Mouse (Mus musculus): ENCODE results near the gene Olfr78. TPM values are rescaled to one million over a fixed set of nuclear protein-coding genes. Genes with fewer than 3 reads are reported as not detected.

The Olfr78 gene
- polyA plus RNA-seq (2021; fragmentation: Nextera tagmentation): not detected in 2 replicates
- long read RNA-seq, experiment 1: 0 reads
- long read RNA-seq, experiment 2, partial matches to known transcripts: 0 of 2 reads
- long read RNA-seq, experiment 2, other reads (novel, unspliced or antisense): 0 of 2 reads

DNA sequence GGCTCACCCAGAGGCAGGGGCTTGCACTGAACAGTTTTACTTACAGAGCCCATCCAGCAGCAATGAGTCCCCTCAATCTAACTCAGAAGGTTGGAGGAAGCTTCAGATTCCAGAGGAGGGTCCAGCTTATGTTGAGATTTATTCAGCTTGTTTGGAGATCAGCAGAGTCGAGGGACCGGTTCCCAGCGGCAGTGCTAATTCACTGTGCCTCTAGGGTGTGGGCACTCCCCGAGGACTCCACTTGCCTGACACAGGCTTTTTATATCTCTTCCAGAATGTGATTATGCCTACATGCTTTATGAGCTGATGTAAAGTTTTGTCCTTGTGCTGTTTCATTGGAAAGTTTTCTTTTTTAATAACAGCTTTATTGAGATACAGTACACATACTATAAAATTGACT is at the start of gene Olfr78, which contains the start of gene Olfr560:
Olfr78 (minus strand) TSS at position 206 of the 400 bp plus-strand sequence.
Olfr560 (minus strand) TSS at position 101 of the 400 bp plus-strand sequence.

DNA sequence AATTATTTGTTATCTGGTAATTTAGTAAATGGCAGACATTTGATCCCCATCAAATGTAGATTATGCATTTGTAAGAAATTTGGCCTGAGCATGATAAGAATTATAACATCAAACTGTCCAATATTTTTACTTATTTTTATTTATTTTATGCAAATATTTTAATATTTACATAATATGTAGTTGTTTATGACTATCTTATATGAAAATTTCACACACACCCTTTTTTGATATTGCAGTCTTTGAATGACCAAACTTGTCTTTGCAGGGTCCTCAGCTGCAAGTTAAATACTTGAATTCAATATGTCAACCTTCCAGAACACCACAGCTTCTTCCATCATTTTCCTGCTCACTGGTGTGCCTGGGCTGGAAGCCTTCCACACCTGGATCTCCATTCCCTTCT is 43.9 kb upstream of the Olfr78 start, which contains the start of gene Olfr564:
Olfr564 (plus strand) TSS at position 301 of the 400 bp plus-strand sequence.

DNA sequence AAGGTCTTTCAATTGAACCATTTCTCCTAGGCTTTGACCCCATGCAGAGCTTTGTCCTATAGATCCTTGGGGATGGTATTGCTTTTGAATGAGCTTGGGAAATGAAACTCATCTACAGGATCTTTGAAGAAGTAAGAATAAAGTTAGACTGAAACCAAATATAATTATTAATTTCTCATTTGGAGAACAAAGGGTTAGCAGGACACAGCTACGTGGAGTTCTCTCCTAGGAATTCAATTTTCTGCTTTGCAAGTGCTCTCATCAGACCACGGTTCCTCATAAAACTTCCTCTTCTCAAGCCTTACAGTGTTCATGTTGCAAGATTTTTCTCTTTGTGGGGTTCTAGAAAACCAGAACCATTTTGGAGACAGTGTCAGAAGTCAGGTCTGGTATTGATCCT is 11.7 kb upstream of the Olfr78 start, which contains the start of gene Olfr561:
Olfr561 (plus strand) TSS at position 301 of the 400 bp plus-strand sequence.

GRCm38 (mm10) chr7:102727391-102727790 is 31.9 kb downstream of the Olfr78 start, which contains the start of gene Olfr559:
Gene Olfr559 (minus strand): TSS chr7:102727491.

GRCm38 (mm10) chr7:102718970-102719369 is 40.3 kb downstream of the Olfr78 start, which contains the start of gene Olfr33:
Gene Olfr33 (minus strand): TSS chr7:102719070.

GRCm38 (mm10) chr7:102701915-102702314 is 57.4 kb downstream of the Olfr78 start, which contains the start of gene Olfr558:
Gene Olfr558 (plus strand): TSS chr7:102702215.

GRCm38 (mm10) chr7:102695358-102696125 is 63.7 kb downstream of the Olfr78 start, which contains the start of gene Olfr557:
Gene Olfr557 (plus strand): TSS chr7:102695910.

Other genes with a start within 250 kb of the Olfr78 start
- not detected in 2 replicates for gene Olfr547, start 224.7 kb downstream of the Olfr78 start, polyA plus RNA-seq (2021; fragmentation: Nextera tagmentation)
- not detected in 2 replicates for gene Olfr548-ps1, start 218.6 kb downstream of the Olfr78 start, polyA plus RNA-seq (2021; fragmentation: Nextera tagmentation)
- gene Olfr549, start 209.6 kb downstream of the Olfr78 start, polyA plus RNA-seq (2021; fragmentation: Nextera tagmentation): not detected in 2 replicates
- 0.54 and 0.67 TPM in 2 replicates for gene Trim21, start 194.0 kb downstream of the Olfr78 start, polyA plus RNA-seq (2021; fragmentation: Nextera tagmentation)
- gene Olfr550, start 188.0 kb downstream of the Olfr78 start, polyA plus RNA-seq (2021; fragmentation: Nextera tagmentation): 1.9 and 2.1 TPM in 2 replicates
- not detected in 2 replicates for gene Olfr551, start 167.6 kb downstream of the Olfr78 start, polyA plus RNA-seq (2021; fragmentation: Nextera tagmentation)
- not detected in 2 replicates for gene Olfr552, start 161.7 kb downstream of the Olfr78 start, polyA plus RNA-seq (2021; fragmentation: Nextera tagmentation)
- gene Olfr553, start 141.3 kb downstream of the Olfr78 start, polyA plus RNA-seq (2021; fragmentation: Nextera tagmentation): not detected in 2 replicates
- gene Olfr554, start 121.0 kb downstream of the Olfr78 start, polyA plus RNA-seq (2021; fragmentation: Nextera tagmentation): not detected in 2 replicates
- not detected in 2 replicates for gene Olfr555, start 100.6 kb downstream of the Olfr78 start, polyA plus RNA-seq (2021; fragmentation: Nextera tagmentation)
- gene Olfr556, start 94.6 kb downstream of the Olfr78 start, polyA plus RNA-seq (2021; fragmentation: Nextera tagmentation): not detected in 2 replicates
- 2.1 and 2.6 TPM in 2 replicates for gene Trim68, start 72.1 kb downstream of the Olfr78 start, polyA plus RNA-seq (2021; fragmentation: Nextera tagmentation)
- not detected in 2 replicates for gene Olfr557, start 63.6 kb downstream of the Olfr78 start, polyA plus RNA-seq (2021; fragmentation: Nextera tagmentation)
- 0.10 and 0.13 TPM in 2 replicates for gene Olfr558, start 57.3 kb downstream of the Olfr78 start, polyA plus RNA-seq (2021; fragmentation: Nextera tagmentation)
- not detected in 2 replicates for gene Olfr33, start 40.4 kb downstream of the Olfr78 start, polyA plus RNA-seq (2021; fragmentation: Nextera tagmentation)
- not detected in 2 replicates for gene Olfr559, start 32.0 kb downstream of the Olfr78 start, polyA plus RNA-seq (2021; fragmentation: Nextera tagmentation)
- gene Olfr560, start 105 bp downstream of the Olfr78 start, polyA plus RNA-seq (2021; fragmentation: Nextera tagmentation): not detected in 2 replicates
- not detected in 2 replicates for gene Olfr561, start 11.8 kb upstream of the Olfr78 start, polyA plus RNA-seq (2021; fragmentation: Nextera tagmentation)
- not detected in 2 replicates for gene Olfr564, start 44.0 kb upstream of the Olfr78 start, polyA plus RNA-seq (2021; fragmentation: Nextera tagmentation)
- not detected in 2 replicates for gene Olfr566, start 99.3 kb upstream of the Olfr78 start, polyA plus RNA-seq (2021; fragmentation: Nextera tagmentation)
- not detected in 2 replicates for gene Olfr568, start 117.7 kb upstream of the Olfr78 start, polyA plus RNA-seq (2021; fragmentation: Nextera tagmentation)
- gene Olfr569, start 131.4 kb upstream of the Olfr78 start, polyA plus RNA-seq (2021; fragmentation: Nextera tagmentation): not detected in 2 replicates
- gene Olfr570, start 135.1 kb upstream of the Olfr78 start, polyA plus RNA-seq (2021; fragmentation: Nextera tagmentation): 0.23 TPM in 1 of 2 replicates, not detected in the other
- gene Olfr571, start 158.1 kb upstream of the Olfr78 start, polyA plus RNA-seq (2021; fragmentation: Nextera tagmentation): not detected in 2 replicates
- gene Olfr572, start 164.9 kb upstream of the Olfr78 start, polyA plus RNA-seq (2021; fragmentation: Nextera tagmentation): not detected in 2 replicates
- gene Olfr573-ps1, start 183.1 kb upstream of the Olfr78 start, polyA plus RNA-seq (2021; fragmentation: Nextera tagmentation): not detected in 2 replicates
- not detected in 2 replicates for gene Olfr574, start 189.0 kb upstream of the Olfr78 start, polyA plus RNA-seq (2021; fragmentation: Nextera tagmentation)
- gene Olfr575, start 199.3 kb upstream of the Olfr78 start, polyA plus RNA-seq (2021; fragmentation: Nextera tagmentation): not detected in 2 replicates
- gene Olfr576, start 203.2 kb upstream of the Olfr78 start, polyA plus RNA-seq (2021; fragmentation: Nextera tagmentation): not detected in 2 replicates
- not detected in 2 replicates for gene Olfr577, start 216.5 kb upstream of the Olfr78 start, polyA plus RNA-seq (2021; fragmentation: Nextera tagmentation)
- not detected in 2 replicates for gene Olfr578, start 229.9 kb upstream of the Olfr78 start, polyA plus RNA-seq (2021; fragmentation: Nextera tagmentation)